Mouse (Mus musculus) left cerebral cortex, adult 11 months (tissue): ENCODE measurements around the gene Jpt2.
"Not testable (repeated sequence)": the region's sequence is repeated elsewhere in the genome, so short reads cannot be mapped to it uniquely, and the experiment has no call there.

Experiments
- DNase-seq: peaks from one replicate; pipeline ENCODE4 v3.0.0; 2022; ENCODE audit warnings: low spot score

Jpt2 gene

GRCm38 (mm10) chr17:24960135-24960851 lies at the start of gene Jpt2:
TSS of gene Jpt2 (minus strand) at chr17:24960689.
- DNase-seq: peak; percentile 95

GRCm38 (mm10) chr17:25007480-25007879 lies 47.0 kb upstream of the Jpt2 start:
- no peak for DNase-seq

GRCm38 (mm10) chr17:25005102-25005501 lies 44.6 kb upstream of the Jpt2 start:
- no peak for DNase-seq

GRCm38 (mm10) chr17:24994721-24995120 lies 34.2 kb upstream of the Jpt2 start:
- no peak for DNase-seq

GRCm38 (mm10) chr17:24987221-24987620 lies 26.7 kb upstream of the Jpt2 start:
- peak; percentile 12 for DNase-seq

DNA sequence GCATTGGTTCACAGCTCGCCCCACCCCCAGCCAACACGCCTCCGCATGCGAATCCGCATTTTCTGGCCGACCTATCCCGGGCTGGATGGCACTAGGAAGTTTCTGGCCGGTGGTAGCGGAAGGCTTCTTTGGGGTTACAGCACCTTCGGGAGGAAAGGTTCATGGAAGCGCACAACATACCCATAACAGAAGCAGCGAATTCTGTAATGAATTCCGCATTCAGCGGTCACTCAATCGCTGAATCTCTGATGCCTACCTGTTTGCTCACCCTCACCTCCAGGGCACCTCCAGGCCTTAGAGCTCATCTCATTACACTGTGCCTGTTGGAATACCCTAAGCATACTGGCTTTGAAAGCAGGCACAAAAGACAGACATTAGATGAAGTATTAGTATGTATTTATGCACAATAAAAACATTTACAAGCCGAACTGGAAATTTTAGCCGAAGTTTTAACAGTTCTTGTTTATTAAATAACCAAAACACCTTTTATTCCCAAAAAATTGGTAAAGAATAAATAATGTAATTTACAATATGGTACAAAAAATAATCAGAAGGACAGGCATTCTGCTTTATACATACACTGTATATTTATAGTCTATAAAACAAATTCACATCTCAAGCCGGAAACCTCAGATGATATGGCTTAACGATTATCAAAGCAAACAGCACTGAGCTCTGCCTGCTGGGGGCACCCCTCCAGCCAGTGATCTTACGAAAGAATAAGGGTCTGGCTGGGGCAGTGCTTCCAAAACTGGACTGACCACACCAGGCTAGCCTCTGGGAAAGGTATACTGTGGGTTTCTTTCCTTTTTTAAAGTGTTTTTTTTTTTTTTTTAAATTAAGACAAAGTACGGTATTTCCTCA lies 595 bp upstream of the Jpt2 start:
- DNase-seq: no peak

- no peak for DNase-seq
Observed at GRCm38 (mm10) chr17:24959371-24959770, 1.1 kb downstream of the Jpt2 start.

- DNase-seq: no peak
Observed at GRCm38 (mm10) chr17:24953291-24953690, 7.2 kb downstream of the Jpt2 start.

- no peak for DNase-seq
Observed at GRCm38 (mm10) chr17:24950671-24951070, 9.8 kb downstream of the Jpt2 start.

- DNase-seq: no peak
Observed at GRCm38 (mm10) chr17:24948204-24948603, 12.3 kb downstream of the Jpt2 start.

- not testable (repeated sequence) for DNase-seq
Observed at GRCm38 (mm10) chr17:24943589-24943988, 16.9 kb downstream of the Jpt2 start.

GRCm38 (mm10) chr17:24943036-24943435 lies 17.5 kb downstream of the Jpt2 start:
- DNase-seq: peak; percentile 43

- DNase-seq: not testable (repeated sequence)
Observed at GRCm38 (mm10) chr17:24942453-24942852, 18.0 kb downstream of the Jpt2 start.

GRCm38 (mm10) chr17:24937266-24937665 lies 23.2 kb downstream of the Jpt2 start:
- DNase-seq: no peak

DNA sequence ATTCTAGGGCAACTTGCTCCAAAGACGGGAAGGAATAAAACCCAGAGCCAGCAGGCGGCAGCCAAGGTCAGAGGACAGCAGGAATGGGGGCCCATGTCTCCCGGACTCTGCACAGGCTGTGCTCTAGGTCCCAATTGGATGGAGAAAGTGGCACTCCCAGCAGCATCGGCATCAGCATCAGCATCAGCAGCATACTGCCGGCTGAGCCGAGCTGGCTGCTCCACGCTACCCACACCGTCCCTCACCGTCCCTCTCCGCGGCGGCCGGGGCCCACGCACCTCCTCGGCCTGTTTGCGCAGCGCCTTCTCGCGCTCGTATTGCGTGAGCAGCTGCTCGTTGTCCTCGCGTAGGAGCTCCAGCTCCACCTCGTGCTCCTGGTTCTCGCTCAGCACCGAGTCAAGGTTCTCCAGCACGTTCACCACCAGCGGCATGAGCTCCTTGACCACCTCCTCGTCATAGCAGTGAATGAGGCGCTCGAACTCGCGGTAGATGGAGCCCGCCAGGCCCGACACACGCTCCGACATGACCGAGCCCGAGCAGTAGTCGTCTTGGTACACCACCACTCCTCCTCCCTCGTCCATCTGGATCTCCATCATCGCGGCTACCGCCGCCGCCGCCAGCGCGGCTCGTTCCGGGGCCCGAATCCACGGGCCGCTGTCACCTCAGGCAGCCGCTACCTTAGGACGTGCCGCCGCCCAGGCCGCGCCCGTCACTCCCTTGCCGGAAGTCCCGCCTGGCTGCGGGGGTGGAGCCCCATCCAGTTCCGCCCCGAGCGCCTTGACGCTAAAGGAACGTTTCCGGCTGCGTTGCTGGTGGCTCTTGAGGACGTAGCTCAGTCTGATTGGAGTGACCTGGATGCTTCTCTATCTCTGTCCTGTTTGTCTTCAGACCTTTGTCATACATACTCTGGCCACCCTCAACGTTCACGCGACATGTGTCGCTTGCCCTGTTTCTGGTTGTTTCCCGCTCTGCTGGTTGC lies 23.9 kb downstream of the Jpt2 start, which contains the start of gene Mapk8ip3:
TSS of gene Mapk8ip3 (minus strand) at position 719 of the 979 bp plus-strand sequence.
- peak; percentile 91 for DNase-seq

GRCm38 (mm10) chr17:24935666-24936065 lies 24.8 kb downstream of the Jpt2 start:
- DNase-seq: no peak

DNA sequence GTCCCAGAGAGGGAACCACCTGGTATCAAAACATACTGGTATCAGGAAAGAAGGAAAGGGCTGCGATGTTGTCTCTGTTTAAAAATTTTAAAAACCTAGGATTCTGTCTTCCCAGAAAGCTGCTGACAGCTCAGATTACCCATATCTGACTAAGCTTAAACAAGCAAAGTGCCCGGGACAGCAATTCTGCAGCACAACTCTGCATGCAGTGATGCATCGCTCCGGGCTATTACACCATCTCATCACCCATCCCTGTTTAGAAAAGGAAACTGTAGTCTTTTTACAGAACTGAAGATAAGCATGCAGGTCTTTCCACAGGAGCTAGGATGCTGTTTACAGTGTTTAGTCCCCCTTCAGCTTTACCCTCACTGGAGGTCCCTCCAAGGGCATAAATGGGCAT lies 25.6 kb downstream of the Jpt2 start:
- no peak for DNase-seq

DNA sequence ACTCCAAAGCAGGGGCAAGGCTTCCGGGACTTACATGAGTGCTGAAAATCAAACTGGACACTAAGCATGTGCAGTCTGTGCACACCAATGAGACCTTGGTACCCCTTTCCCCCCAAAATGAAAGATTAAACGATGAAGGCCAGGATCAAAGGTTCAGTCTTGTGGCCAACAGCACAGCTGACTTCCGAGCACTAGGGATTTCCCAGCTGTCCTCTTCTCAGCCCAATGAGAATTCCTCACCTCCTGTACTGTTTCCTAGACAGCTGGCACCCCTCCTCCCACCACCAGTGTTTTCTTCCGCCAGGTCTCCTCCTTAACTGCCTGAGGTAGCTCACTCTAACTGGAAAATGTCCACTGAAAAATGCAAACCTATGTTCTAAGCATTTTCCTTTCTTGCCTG lies 27.3 kb downstream of the Jpt2 start:
- no peak for DNase-seq

GRCm38 (mm10) chr17:24932431-24932830 lies 28.1 kb downstream of the Jpt2 start:
- no peak for DNase-seq

DNA sequence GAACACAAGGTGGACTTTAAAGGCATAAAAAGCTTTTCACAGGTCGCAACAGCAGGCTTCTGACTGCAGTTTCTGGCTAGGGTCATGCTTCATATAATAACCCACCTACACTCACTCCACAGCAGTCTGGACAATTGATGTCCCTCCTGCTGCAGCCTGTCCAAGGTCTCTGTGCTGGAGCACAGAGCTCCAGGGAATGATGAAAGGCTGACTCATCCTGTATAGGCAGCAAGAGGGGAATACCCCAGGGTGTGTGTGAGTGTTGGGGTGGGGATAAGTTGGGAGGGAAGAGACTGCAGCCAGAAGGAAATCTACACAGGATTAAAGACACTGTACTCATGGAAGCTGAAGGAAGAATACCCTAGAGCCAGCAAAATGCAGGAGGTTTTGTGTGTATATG lies 31.0 kb downstream of the Jpt2 start:
- DNase-seq: no peak

DNA sequence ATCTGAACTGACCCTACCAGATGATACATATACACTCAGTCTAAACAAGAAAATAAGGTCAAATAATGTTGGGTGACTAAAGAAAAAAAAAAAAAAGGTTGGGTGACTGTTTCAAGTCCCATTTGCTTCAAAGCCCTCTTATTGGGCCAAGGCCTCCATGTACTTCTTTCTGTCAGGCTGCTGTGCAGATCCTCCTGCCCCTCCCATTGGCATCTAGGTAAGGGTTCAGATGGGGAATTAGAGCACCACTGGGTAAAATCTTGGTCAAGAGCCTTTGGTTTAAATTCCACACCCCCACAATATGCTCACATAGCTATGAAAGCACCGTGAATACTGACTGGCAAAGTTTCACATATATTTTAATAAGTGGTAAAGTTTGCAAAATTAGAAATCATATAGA lies 37.2 kb downstream of the Jpt2 start:
- no peak for DNase-seq

GRCm38 (mm10) chr17:24913984-24914383 lies 46.5 kb downstream of the Jpt2 start:
- DNase-seq: no peak
